Comparison of ENCODE assay signal across 22 mouse cellular contexts in the genomic region with DNA sequence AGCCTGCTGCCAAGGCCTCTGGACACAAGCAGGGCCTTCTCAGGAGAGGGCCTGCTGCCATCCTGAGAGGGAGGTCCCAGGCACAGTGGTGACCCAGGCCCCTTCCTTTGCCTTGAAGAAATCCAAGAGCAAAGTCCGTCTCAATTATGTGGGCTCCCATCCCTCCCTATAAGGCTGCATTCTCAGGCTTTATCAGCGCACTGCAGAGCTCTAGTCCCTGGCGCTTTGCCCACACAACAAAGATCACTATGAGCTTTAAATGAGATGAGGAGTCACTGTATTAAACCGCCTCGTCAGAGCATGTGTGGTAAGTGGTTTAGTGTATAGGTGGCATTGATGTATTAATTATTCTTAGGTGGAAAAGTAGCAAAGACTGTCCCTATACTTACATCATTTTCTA.
DNase-seq lines count a peak whose midpoint lies in the region; ATAC-seq and TF ChIP-seq lines count a peak whose summit lies in the region.
"Had no signal": no experiment of that assay in that cellular context is flagged by ENCODE, and none has a peak within 500 bp of the region (broad histone marks: within the 10 kb centered on the region; RNA-seq: fewer than 3 reads in every experiment).

No protein-coding gene starts in this region.

- TF ChIP-seq CTCF in G1E (IDR thresholded peaks at IDR 0.05; ENCODE audit: low read depth, low read length): no peak

- no peaks in the 10 kb centered on the region for H3K36me3 ChIP-seq in hindbrain, embryonic 14.5 days (replicated peaks; ENCODE audit: control insufficient read depth, insufficient read depth)
- H3K36me3 ChIP-seq in hindbrain, embryonic 16.5 days (ENCODE audit: control insufficient read depth, insufficient read depth, low read length): no peaks in the 10 kb centered on the region
- H3K36me3 ChIP-seq in G1E (replicated peaks): peaks cover 61% of the 10 kb centered on the region
- H3K36me3 ChIP-seq: embryonic facial prominence, embryonic 13.5 days; forebrain, embryonic 10.5 days; limb, embryonic 15.5 days; neural tube, embryonic 15.5 days had no signal

- no peak for ATAC-seq in hindbrain, embryonic 14.5 days (ENCODE audit: low FRiP score)
- no peak for ATAC-seq in hindbrain, embryonic 16.5 days
- ATAC-seq in G1E (ENCODE audit: extremely low read depth, insufficient number of reproducible peaks, low FRiP score, poor library complexity, severe bottlenecking): no peak
- ATAC-seq in erythroblast, adult 5-6 weeks (replicated peaks; ENCODE audit: low FRiP score, poor library complexity, severe bottlenecking): 0 out of 2 replicates have a peak, but pooled peaks have one; percentile 61
- ATAC-seq: CD4-positive, CD25-positive, alpha-beta regulatory T cell, adult 4 months; hindbrain, postnatal 0 days; lung, postnatal 0 days had no signal

- no peak overlapping the region for H3K9ac ChIP-seq in hindbrain, embryonic 14.5 days
- no peak overlapping the region for H3K9ac ChIP-seq in hindbrain, embryonic 16.5 days (ENCODE audit: low read depth, low read length)
- H3K9ac ChIP-seq: embryonic facial prominence, embryonic 13.5 days; limb, embryonic 15.5 days; neural tube, embryonic 15.5 days had no signal

- no peak overlapping the region for H3K4me2 ChIP-seq in hindbrain, embryonic 14.5 days (replicated peaks)
- H3K4me2 ChIP-seq in hindbrain, embryonic 16.5 days (ENCODE audit: low read length): no peak overlapping the region
- H3K4me2 ChIP-seq: embryonic facial prominence, embryonic 13.5 days; limb, embryonic 15.5 days; neural tube, embryonic 15.5 days had no signal

- no peak for DNase-seq in hindbrain, embryonic 14.5 days (ENCODE audit: low spot score)
- DNase-seq in 416B (ENCODE audit: low read depth) (peak; percentile 33), G1E (ENCODE audit: low spot score) (peak; percentile 34)
- DNase-seq in kidney, adult 9 months: no peak
- DNase-seq in layer of hippocampus, adult 11-12 months (ENCODE audit: low spot score): no peak
- no peak for DNase-seq in kidney, postnatal 14 days
- DNase-seq: adrenal gland, postnatal 10 days; cerebellum, adult 8-10 months; gastrocnemius, postnatal 14 days; kidney, adult 2 months; kidney, postnatal 36 days had no signal

- no peak overlapping the region for H3K4me3 ChIP-seq in hindbrain, embryonic 14.5 days (replicated peaks; ENCODE audit: low read length)
- H3K4me3 ChIP-seq in hindbrain, embryonic 16.5 days (ENCODE audit: low read length): no peak overlapping the region
- H3K4me3 ChIP-seq in G1E (ENCODE audit: low read depth, low read length): no peak overlapping the region
- H3K4me3 ChIP-seq: embryonic facial prominence, embryonic 13.5 days; forebrain, embryonic 10.5 days; limb, embryonic 15.5 days; megakaryocyte, embryonic 14.5 days; myocyte; neural tube, embryonic 15.5 days had no signal

- 58% methylated on average over 5 of the region's 5 CpGs for WGBS in hindbrain, embryonic 14.5 days
- WGBS in hindbrain, embryonic 16.5 days: 55% methylated on average over 5 of the region's 5 CpGs

- H3K4me1 ChIP-seq in hindbrain, embryonic 14.5 days (replicated peaks; ENCODE audit: control insufficient read depth, insufficient read depth, low read length): peaks cover 6% of the 10 kb centered on the region; the same call in 1 of the 2 replicates
- peaks cover 13% of the 10 kb centered on the region for H3K4me1 ChIP-seq in hindbrain, embryonic 16.5 days (ENCODE audit: control insufficient read depth, insufficient read depth, low read depth, low read length)
- H3K4me1 ChIP-seq in G1E (ENCODE audit: insufficient read depth, low read depth, low read length): peaks cover 7% of the 10 kb centered on the region; the same call in 1 of the 2 replicates
- H3K4me1 ChIP-seq: embryonic facial prominence, embryonic 13.5 days; limb, embryonic 15.5 days had no signal

- H3K27me3 ChIP-seq in hindbrain, embryonic 14.5 days (ENCODE audit: control insufficient read depth, insufficient read depth, low read length): no peaks in the 10 kb centered on the region
- H3K27me3 ChIP-seq in hindbrain, embryonic 16.5 days (replicated peaks; ENCODE audit: control insufficient read depth, insufficient read depth, low read length): no peaks in the 10 kb centered on the region
- no peaks in the 10 kb centered on the region for H3K27me3 ChIP-seq in G1E (ENCODE audit: insufficient read depth, low read length)
- H3K27me3 ChIP-seq: embryonic facial prominence, embryonic 13.5 days; limb, embryonic 15.5 days; megakaryocyte, embryonic 14.5 days; neural tube, embryonic 15.5 days had no signal

- no peaks in the 10 kb centered on the region for H3K9me3 ChIP-seq in hindbrain, embryonic 14.5 days (ENCODE audit: control insufficient read depth, low read length)
- H3K9me3 ChIP-seq in hindbrain, embryonic 16.5 days (ENCODE audit: control insufficient read depth, low read length): no peaks in the 10 kb centered on the region
- H3K9me3 ChIP-seq in G1E (replicated peaks): no peaks in the 10 kb centered on the region
- H3K9me3 ChIP-seq: embryonic facial prominence, embryonic 13.5 days; forebrain, embryonic 10.5 days; limb, embryonic 15.5 days; megakaryocyte, embryonic 14.5 days; neural tube, embryonic 15.5 days had no signal

- H3K27ac ChIP-seq in hindbrain, embryonic 14.5 days: peak overlapping the region; percentile 4; the same call in 1 of the 2 replicates
- no peak overlapping the region for H3K27ac ChIP-seq in hindbrain, embryonic 16.5 days (ENCODE audit: low read depth, low read length)
- H3K27ac ChIP-seq: embryonic facial prominence, embryonic 13.5 days; forebrain, embryonic 10.5 days; hindbrain, postnatal 0 days; limb, embryonic 15.5 days; neural tube, embryonic 15.5 days had no signal

Comparison
In these comparisons a context has a peak if more than half of its experiments do, and no peak if none do; other contexts are left out.
1. DNase-seq: peak in 416B (single experiment) and G1E (single experiment); none in hindbrain, embryonic 14.5 days (single experiment), kidney, adult 9 months (single experiment), layer of hippocampus, adult 11-12 months (single experiment) and kidney, postnatal 14 days (single experiment).